Mouse (Mus musculus): ENCODE measurements at regions not wholly inside any gene's neighbourhood (a gene's known extent, or its start where the extent isn't known, plus 50 kb on each side); places are given as distances from the start of the nearest gene placed in this dataset. TPM values are rescaled to one million over a fixed set of nuclear protein-coding genes. Genes with fewer than 3 reads are reported as not detected.

- Histone ChIP-seq H3K4me1 (no peaks in the 10 kb centered on the region), H3K4me3 (no peak overlapping the region), H3K36me3 (replicated peaks) (no peaks in the 10 kb centered on the region), H3K27ac (no peak overlapping the region), H3K9ac (no peak overlapping the region), H3K9me3 (no peaks in the 10 kb centered on the region), H3K27me3 (replicated peaks) (no peaks in the 10 kb centered on the region), H3K4me2 (no peak overlapping the region)
- ATAC-seq (replicated peaks), result no peak
- WGBS, result 73% methylated on average over 3 of the region's 3 CpGs
Measured at GRCm38 (mm10) chr7:53854077-53854476, 981.2 kb upstream of the Luzp2 start.

- peak; percentile 82 for ATAC-seq (replicated peaks)
- H3K4me3 ChIP-seq, result no peak overlapping the region
- H3K9ac ChIP-seq, result no peak overlapping the region
- WGBS, result 30% methylated on average over 2 of the region's 2 CpGs
- no peaks in the 10 kb centered on the region for H3K4me1 ChIP-seq
- no peaks in the 10 kb centered on the region for H3K9me3 ChIP-seq
- H3K4me2 ChIP-seq, result no peak overlapping the region
- no peaks in the 10 kb centered on the region for H3K36me3 ChIP-seq (replicated peaks)
- H3K27ac ChIP-seq, result no peak overlapping the region
- no peaks in the 10 kb centered on the region for H3K27me3 ChIP-seq (replicated peaks)
Measured at GRCm38 (mm10) chr7:53872480-53873200, 962.7 kb upstream of the Luzp2 start.

- Histone ChIP-seq H3K4me3 (no peak overlapping the region), H3K9ac (no peak overlapping the region), H3K27ac (no peak overlapping the region), H3K9me3 (no peaks in the 10 kb centered on the region), H3K27me3 (replicated peaks) (no peaks in the 10 kb centered on the region), H3K36me3 (replicated peaks) (no peaks in the 10 kb centered on the region), H3K4me2 (no peak overlapping the region), H3K4me1 (no peaks in the 10 kb centered on the region)
- 48% methylated on average over 2 of the region's 2 CpGs for WGBS
- ATAC-seq (replicated peaks), result no peak
Measured at GRCm38 (mm10) chr7:53912992-53913391, 922.3 kb upstream of the Luzp2 start.

GRCm38 (mm10) chr7:53955654-53956053 lies 879.6 kb upstream of the Luzp2 start:
- no peak overlapping the region for H3K9ac ChIP-seq
- WGBS, result 67% methylated on average over 1 of the region's 1 CpGs
- no peaks in the 10 kb centered on the region for H3K4me1 ChIP-seq
- H3K27ac ChIP-seq, result no peak overlapping the region
- ATAC-seq (replicated peaks), result no peak
- no peak overlapping the region for H3K4me3 ChIP-seq
- no peak overlapping the region for H3K4me2 ChIP-seq
- no peaks in the 10 kb centered on the region for H3K27me3 ChIP-seq (replicated peaks)
- H3K9me3 ChIP-seq, result no peaks in the 10 kb centered on the region
- H3K36me3 ChIP-seq (replicated peaks), result no peaks in the 10 kb centered on the region

GRCm38 (mm10) chr7:53975480-53975879 lies 859.8 kb upstream of the Luzp2 start:
- Histone ChIP-seq H3K4me3 (no peak overlapping the region), H3K36me3 (replicated peaks) (no peaks in the 10 kb centered on the region), H3K27me3 (replicated peaks) (no peaks in the 10 kb centered on the region), H3K4me2 (no peak overlapping the region), H3K4me1 (no peaks in the 10 kb centered on the region), H3K9ac (no peak overlapping the region), H3K27ac (no peak overlapping the region), H3K9me3 (no peaks in the 10 kb centered on the region)
- no peak for ATAC-seq (replicated peaks)

GRCm38 (mm10) chr7:53995983-53996382 lies 839.3 kb upstream of the Luzp2 start:
- no peak overlapping the region for H3K27ac ChIP-seq
- no peaks in the 10 kb centered on the region for H3K9me3 ChIP-seq
- no peaks in the 10 kb centered on the region for H3K27me3 ChIP-seq (replicated peaks)
- H3K4me2 ChIP-seq, result no peak overlapping the region
- H3K4me3 ChIP-seq, result no peak overlapping the region
- H3K36me3 ChIP-seq (replicated peaks), result no peaks in the 10 kb centered on the region
- no peak overlapping the region for H3K9ac ChIP-seq
- H3K4me1 ChIP-seq, result no peaks in the 10 kb centered on the region
- ATAC-seq (replicated peaks), result no peak

- 68% methylated on average over 3 of the region's 3 CpGs for WGBS
Measured at GRCm38 (mm10) chr7:54008684-54009083, 826.6 kb upstream of the Luzp2 start.

More at GRCm38 (mm10) chr7:54008684-54009083, 826.6 kb upstream of the Luzp2 start:
- H3K4me1 ChIP-seq, result no peaks in the 10 kb centered on the region
- no peak overlapping the region for H3K27ac ChIP-seq
- no peaks in the 10 kb centered on the region for H3K27me3 ChIP-seq (replicated peaks)
- H3K4me2 ChIP-seq, result no peak overlapping the region
- H3K9me3 ChIP-seq, result no peaks in the 10 kb centered on the region
- no peaks in the 10 kb centered on the region for H3K36me3 ChIP-seq (replicated peaks)
- H3K4me3 ChIP-seq, result no peak overlapping the region
- H3K9ac ChIP-seq, result no peak overlapping the region
- ATAC-seq (replicated peaks), result no peak; the same call in 1 of the 2 replicates

Small RNAs in the stretch of these regions (microRNA-seq; reads per million reads assigned to microRNA genes)
- gene Gm27921 (not detected), gene Mir6238 (not detected)

All from midbrain, embryonic 15.5 days (tissue).